Mouse (Mus musculus) kidney, embryonic 14.5 days (tissue): Measurements from ENCODE around the gene Gm42517. TPM values are rescaled to one million over a fixed set of nuclear protein-coding genes. Genes with fewer than 3 reads are reported as not detected.

ENCODE experiments used
- ATAC-seq: fragments of 200-750 bp; cut with Nextera tagmentation; 2 replicates; pipeline ENCODE4 v1.8.0; 2017; ENCODE audit warnings: moderate number of reproducible peaks, mild to moderate bottlenecking, moderate TSS enrichment, moderate library complexity; ENCODE audit not compliant: low FRiP score, low TSS enrichment
- H3K27ac ChIP-seq: fragments of 300-500 bp; sonication (generic); 2 replicates; pipeline ENCODE4 v1.5.1; 2014; ENCODE audit warnings: low read depth, mild to moderate bottlenecking, low read length, moderate library complexity, mixed read lengths
- H3K27me3 ChIP-seq: fragments of 300-500 bp; sonication (generic); 2 replicates; pipeline ENCODE4 v1.6.1; 2014; ENCODE audit warnings: mild to moderate bottlenecking, low read length; ENCODE audit not compliant: control insufficient read depth, insufficient read depth
- H3K36me3 ChIP-seq: fragments of 300-500 bp; sonication (generic); 2 replicates; pipeline ENCODE4 v1.6.1; 2014; ENCODE audit warnings: low read length, mixed read lengths; ENCODE audit not compliant: control insufficient read depth, insufficient read depth
- H3K4me1 ChIP-seq: fragments of 300-500 bp; sonication (generic); 2 replicates; pipeline ENCODE4 v1.6.1; 2014; ENCODE audit warnings: low read length, mixed read lengths; ENCODE audit not compliant: control insufficient read depth, insufficient read depth
- H3K4me2 ChIP-seq: fragments of 300-500 bp; sonication (generic); replicated peaks from 2 replicates; pipeline ENCODE4 v1.6.1; 2014; ENCODE audit warnings: low read depth, mild to moderate bottlenecking, low read length
- H3K4me3 ChIP-seq: fragments of 300-500 bp; sonication (generic); 2 replicates; pipeline ENCODE4 v1.5.1; 2014; ENCODE audit warnings: mild to moderate bottlenecking, low read length
- H3K9ac ChIP-seq: fragments of 300-500 bp; sonication (generic); 2 replicates; pipeline ENCODE4 v1.6.1; 2014; ENCODE audit warnings: low read depth, mild to moderate bottlenecking, low read length, moderate library complexity
- H3K9me3 ChIP-seq: fragments of 300-500 bp; sonication (generic); 2 replicates; pipeline ENCODE4 v1.6.1; 2016; ENCODE audit warnings: low read length; ENCODE audit not compliant: control insufficient read depth
- WGBS: fragments of 180-500 bp; shearing (Covaris S2); extraction: QIAGEN DNeasy Blood & Tissue Kit; methylation state at CpG from one replicate; pipeline ENCODE4 v1.1.7; 2014; 5-methylcytosine and 5-hydroxymethylcytosine counted together
- polyA plus RNA-seq: library from polyadenylated mRNA; unstranded; fragments of >200 nt; fragmentation: Nextera tagmentation; extraction: Ambion mirVana; gene quantifications from 2 replicates; pipeline ENCODE4 v1.2.1, GENCODE M21; 2014

Gene Gm42517
- polyA plus RNA-seq, 1 experiment from 2014 or later, result not detected

GRCm38 (mm10) chr5:108378346-108378745 lies 10.6 kb upstream of the Gm42517 start:
- Histone ChIP-seq H3K27me3 (0 out of 2 replicates have a peak, but pooled peaks cover 11% of the 10 kb centered on the region), H3K4me2 (no peak overlapping the region), H3K27ac (no peak overlapping the region), H3K9ac (no peak overlapping the region), H3K4me3 (no peak overlapping the region), H3K36me3 (no peaks in the 10 kb centered on the region), H3K4me1 (no peaks in the 10 kb centered on the region), H3K9me3 (no peaks in the 10 kb centered on the region)
- ATAC-seq, result no peak
- 85% methylated on average over 4 of the region's 4 CpGs for WGBS

- Histone ChIP-seq H3K4me1 (no peaks in the 10 kb centered on the region), H3K4me2 (no peak overlapping the region), H3K27ac (no peak overlapping the region), H3K9ac (no peak overlapping the region), H3K4me3 (no peak overlapping the region), H3K36me3 (no peaks in the 10 kb centered on the region), H3K9me3 (no peaks in the 10 kb centered on the region), H3K27me3 (peaks cover 27% of the 10 kb centered on the region)
- no peak for ATAC-seq
- WGBS, result 70% methylated on average over 1 of the region's 1 CpGs
Measured at GRCm38 (mm10) chr5:108376059-108376458, 8.3 kb upstream of the Gm42517 start.

GRCm38 (mm10) chr5:108374079-108374478 lies 6.4 kb upstream of the Gm42517 start:
- Histone ChIP-seq H3K4me1 (no peaks in the 10 kb centered on the region), H3K36me3 (no peaks in the 10 kb centered on the region), H3K27ac (no peak overlapping the region), H3K4me2 (no peak overlapping the region), H3K27me3 (peaks cover 46% of the 10 kb centered on the region), H3K9ac (no peak overlapping the region), H3K9me3 (no peaks in the 10 kb centered on the region), H3K4me3 (no peak overlapping the region)
- WGBS, result 75% methylated on average over 5 of the region's 5 CpGs
- no peak for ATAC-seq

GRCm38 (mm10) chr5:108369964-108370363 lies 2.2 kb upstream of the Gm42517 start:
- no peak overlapping the region for H3K4me3 ChIP-seq
- WGBS, result under 1% methylated on average over 6 of the region's 6 CpGs
- ATAC-seq, result no peak

GRCm38 (mm10) chr5:108368851-108369621 lies 1.3 kb upstream of the Gm42517 start:
- no peak overlapping the region for H3K9ac ChIP-seq
- H3K36me3 ChIP-seq, result no peaks in the 10 kb centered on the region
- peaks cover 13% of the 10 kb centered on the region; the same call in 1 of the 2 replicates for H3K4me1 ChIP-seq
- 1% methylated on average over 49 of the region's 49 CpGs for WGBS
- ATAC-seq, result no peak
- H3K4me3 ChIP-seq, result peak overlapping the region; percentile 34
- H3K27me3 ChIP-seq, result peaks cover 85% of the 10 kb centered on the region
- H3K27ac ChIP-seq, result no peak overlapping the region
- peak overlapping the region; percentile 44 for H3K4me2 ChIP-seq
- H3K9me3 ChIP-seq, result no peaks in the 10 kb centered on the region

More at GRCm38 (mm10) chr5:108369964-108370363, 2.2 kb upstream of the Gm42517 start:
- H3K9ac ChIP-seq, result no peak overlapping the region
- H3K4me2 ChIP-seq, result no peak overlapping the region
- H3K36me3 ChIP-seq, result no peaks in the 10 kb centered on the region
- H3K27ac ChIP-seq, result no peak overlapping the region
- peaks cover 76% of the 10 kb centered on the region for H3K27me3 ChIP-seq
- peaks cover 13% of the 10 kb centered on the region; the same call in 1 of the 2 replicates for H3K4me1 ChIP-seq
- no peaks in the 10 kb centered on the region for H3K9me3 ChIP-seq

GRCm38 (mm10) chr5:108368446-108368845 lies 724 bp upstream of the Gm42517 start:
- Histone ChIP-seq H3K9me3 (no peaks in the 10 kb centered on the region), H3K9ac (no peak overlapping the region), H3K36me3 (no peaks in the 10 kb centered on the region), H3K4me1 (peaks cover 13% of the 10 kb centered on the region; the same call in 1 of the 2 replicates), H3K4me3 (peak overlapping the region; percentile 34), H3K4me2 (peak overlapping the region; percentile 44), H3K27me3 (peaks cover 89% of the 10 kb centered on the region), H3K27ac (no peak overlapping the region)
- 6% methylated on average over 6 of the region's 6 CpGs for WGBS
- no peak for ATAC-seq

- peak; percentile 64 for ATAC-seq
- Histone ChIP-seq H3K9ac (peak overlapping the region; percentile 45), H3K4me3 (peak overlapping the region; percentile 56), H3K4me1 (peaks cover 13% of the 10 kb centered on the region; the same call in 1 of the 2 replicates), H3K36me3 (no peaks in the 10 kb centered on the region), H3K4me2 (peak overlapping the region; percentile 97), H3K27ac (no peak overlapping the region), H3K9me3 (no peaks in the 10 kb centered on the region), H3K27me3 (peaks cover 94% of the 10 kb centered on the region)
- WGBS, result under 1% methylated on average over 62 of the region's 100 CpGs
Measured at GRCm38 (mm10) chr5:108366984-108367841, 509 bp downstream of the Gm42517 start.

GRCm38 (mm10) chr5:108366328-108366983 lies 1.3 kb downstream of the Gm42517 start:
- peak overlapping the region; percentile 97 for H3K4me2 ChIP-seq
- H3K36me3 ChIP-seq, result no peaks in the 10 kb centered on the region
- peak; percentile 32 for ATAC-seq
- 2% methylated on average over 60 of the region's 60 CpGs for WGBS
- peaks cover 13% of the 10 kb centered on the region; the same call in 1 of the 2 replicates for H3K4me1 ChIP-seq
- H3K4me3 ChIP-seq, result peak overlapping the region; percentile 56
- no peak overlapping the region for H3K27ac ChIP-seq
- H3K9ac ChIP-seq, result peak overlapping the region; percentile 45
- peaks cover 87% of the 10 kb centered on the region for H3K27me3 ChIP-seq
- H3K9me3 ChIP-seq, result no peaks in the 10 kb centered on the region
